Mouse (Mus musculus) megakaryocyte, adult 5-6 weeks (primary cell): ENCODE data around the gene Trappc3. TPM values are rescaled to one million over a fixed set of nuclear protein-coding genes. Genes with fewer than 3 reads are reported as not detected.

Experiments
- ATAC-seq: 2 replicates; pipeline ENCODE4 v1.8.0; 2016; ENCODE audit warnings: mild to moderate bottlenecking, inconsistent platforms; ENCODE audit not compliant: poor library complexity, severe bottlenecking
- total RNA-seq, 2 experiments: library from RNA; stranded (forward) in 1 of 2; stranded (reverse) in 1 of 2; fragments of 153-499, 151-499 nt in 1 of 2; fragments of 221-1000, 200-1000 nt in 1 of 2; gene quantifications; 2 replicates each; pipeline versions ENCODE4 v1.2.3 to v1.2.4; 2015 to 2017

Trappc3 gene
- total RNA-seq, 2 experiments from 2014 or later: 40.9 to 58.6 TPM

DNA sequence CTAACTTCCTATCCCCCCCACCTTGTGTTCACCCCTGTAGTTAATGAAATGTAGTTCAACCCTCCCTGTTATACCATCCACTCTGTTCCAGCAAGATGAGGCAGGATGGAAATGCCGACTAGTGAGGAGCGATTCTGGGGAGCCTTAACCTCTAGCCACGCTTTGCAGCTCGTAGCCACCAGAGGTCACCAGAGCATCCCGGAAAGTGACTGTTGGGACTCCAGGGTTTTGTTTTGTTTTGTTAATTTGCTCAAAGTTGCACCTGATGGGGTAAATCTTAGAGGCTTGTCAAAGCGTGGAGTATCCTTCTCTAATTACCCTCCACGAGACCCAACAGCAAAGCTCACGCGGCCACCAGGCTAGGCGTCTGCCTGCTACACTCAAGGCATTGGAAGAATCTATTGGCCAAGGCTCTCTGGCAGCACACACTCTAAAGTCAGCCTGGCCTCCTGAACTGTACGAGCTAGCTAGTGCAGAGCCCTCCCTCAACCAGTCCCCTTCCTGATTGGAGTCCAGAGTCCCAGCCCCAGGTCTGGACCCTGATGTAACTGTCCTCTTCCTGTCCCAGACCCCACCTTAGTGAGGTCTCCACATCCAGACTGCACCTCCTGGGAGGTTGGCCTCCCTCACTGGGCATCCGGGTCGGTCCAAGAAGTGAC, 15.9 kb downstream of the Trappc3 start:
- peak; percentile 78 for ATAC-seq

DNA sequence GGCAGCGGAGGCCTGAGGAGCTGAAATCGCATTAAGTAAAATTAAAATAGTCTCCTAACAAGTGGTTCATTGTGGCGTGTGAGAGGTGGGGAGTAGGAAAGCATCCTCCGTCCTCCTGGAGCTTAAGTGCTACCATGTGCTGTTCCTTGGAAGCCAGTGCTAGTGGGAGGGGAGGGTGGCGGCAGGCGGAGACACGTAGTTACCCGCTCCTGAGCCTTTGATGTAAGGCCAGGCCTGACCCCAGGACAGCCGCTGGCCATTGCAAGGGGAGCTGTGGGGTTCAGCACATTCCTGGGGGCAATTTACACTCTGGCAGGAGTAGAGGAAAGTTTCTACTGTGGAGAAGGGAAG, 16.4 kb downstream of the Trappc3 start:
- ATAC-seq: no peak

DNA sequence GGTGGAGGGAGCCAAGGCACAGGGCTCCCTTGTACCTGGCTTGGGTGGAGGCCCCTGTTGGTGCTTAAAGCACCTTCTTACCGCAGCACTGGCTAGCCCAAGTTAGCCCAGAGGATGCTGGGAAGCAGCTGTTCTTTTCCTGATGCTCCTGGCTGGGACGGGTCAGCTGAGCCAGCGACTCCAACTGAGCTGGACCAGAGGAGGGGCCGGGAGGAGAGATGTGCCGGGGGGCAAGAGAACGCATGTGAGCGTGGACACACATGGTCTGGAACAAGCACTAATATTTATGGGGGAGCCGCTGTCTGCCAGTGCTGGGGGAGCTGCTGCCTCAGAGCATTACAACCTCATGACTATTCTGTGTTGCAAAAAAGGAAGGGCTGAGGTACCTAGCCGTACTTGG, 16.8 kb downstream of the Trappc3 start:
- ATAC-seq: no peak

DNA sequence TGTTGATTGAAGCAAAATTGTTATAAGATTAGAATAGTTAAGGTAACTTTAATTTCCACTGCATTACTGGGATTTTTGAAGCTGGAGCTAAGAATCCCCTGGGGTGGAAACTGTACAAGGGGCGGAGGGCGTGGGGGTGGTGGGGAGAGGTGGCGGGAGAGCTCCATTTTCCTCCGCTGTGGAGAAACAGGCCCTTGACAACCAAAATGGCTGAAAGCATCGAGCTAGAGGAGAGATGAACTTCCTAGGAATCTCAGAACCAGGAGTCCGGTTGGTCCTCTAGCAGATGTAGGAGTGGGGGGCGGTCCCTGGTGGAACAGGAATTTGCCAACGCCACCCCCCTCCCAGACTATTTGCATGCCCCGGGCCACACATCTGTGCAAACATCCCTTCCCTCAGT, 19.6 kb downstream of the Trappc3 start:
- no peak for ATAC-seq

DNA sequence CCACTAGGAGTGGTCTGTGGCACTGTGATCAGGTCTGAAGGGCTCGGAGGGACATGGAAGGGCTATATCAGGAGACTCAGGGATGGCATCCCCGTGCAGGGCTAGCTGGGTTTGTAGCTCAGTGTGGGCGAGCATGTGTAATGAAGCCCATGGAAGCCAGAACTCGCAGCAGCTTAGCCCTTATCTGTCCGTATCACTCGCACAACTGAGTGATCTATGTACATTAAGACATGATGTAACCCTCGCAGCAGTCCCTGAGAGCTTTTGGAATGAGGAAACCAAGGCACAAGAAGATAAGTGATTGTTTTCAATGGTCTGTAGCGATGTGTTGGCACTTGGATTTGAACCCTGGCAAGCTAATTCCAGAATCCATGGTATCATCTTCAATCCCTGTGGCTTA, 21.5 kb downstream of the Trappc3 start:
- no peak for ATAC-seq

DNA sequence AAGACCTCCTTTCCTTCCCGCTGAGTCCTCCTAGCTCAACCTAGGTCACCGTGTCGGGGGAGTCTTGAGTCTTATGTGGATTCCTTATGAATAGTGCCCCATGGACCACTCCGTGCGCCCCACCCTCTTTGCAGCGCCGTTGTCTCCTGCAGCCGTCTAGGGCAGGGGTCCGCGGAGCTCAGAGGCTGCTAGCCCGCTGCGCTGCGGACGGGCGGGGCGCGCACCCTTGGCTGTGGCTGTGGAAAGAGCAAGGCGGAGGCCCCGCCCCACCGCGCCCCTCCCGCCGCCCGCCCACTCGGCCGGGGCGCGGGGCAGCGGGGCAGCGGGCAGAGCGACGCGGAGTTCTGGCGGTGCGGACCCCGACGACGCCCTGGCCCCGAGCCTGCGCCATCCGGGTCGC, 24.4 kb downstream of the Trappc3 start, which contains the start of gene Col8a2:
Gene Col8a2, plus strand, starts transcription at position 302 of the 400 bp plus-strand sequence.
- ATAC-seq: no peak

DNA sequence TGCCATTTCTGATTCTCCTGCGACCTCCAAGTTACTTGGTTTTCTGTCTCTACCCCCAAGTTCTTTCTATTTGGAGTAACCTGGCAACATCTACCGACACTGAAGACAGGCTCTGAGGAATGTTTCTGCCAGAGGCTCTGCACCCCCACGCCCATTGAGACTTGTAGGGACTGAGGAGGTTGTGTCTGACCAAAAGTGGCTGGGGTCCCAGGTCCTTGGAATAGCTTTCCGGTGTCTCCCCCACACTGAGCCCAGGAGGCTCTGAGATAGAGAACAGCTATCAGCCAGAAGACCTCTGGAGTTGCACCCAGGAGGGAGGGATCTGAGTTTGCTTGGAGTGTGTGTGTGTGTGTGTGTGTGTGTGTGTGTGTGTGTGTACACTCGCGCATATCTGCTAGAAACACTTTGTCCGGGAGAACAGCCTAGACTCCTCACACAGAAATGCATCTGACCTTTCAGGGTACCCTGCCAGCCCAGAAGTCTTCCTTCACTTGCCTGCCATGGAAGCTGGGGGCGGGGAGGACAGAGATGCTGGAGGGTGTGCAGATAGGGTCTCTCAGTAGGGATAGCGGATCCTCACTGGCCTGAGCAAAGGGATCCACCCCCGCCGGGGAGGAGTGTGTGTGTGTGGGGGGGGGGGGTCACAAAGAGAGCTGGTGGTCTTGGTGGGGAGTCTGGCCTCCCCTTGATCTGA, 25.3 kb downstream of the Trappc3 start:
- ATAC-seq: no peak

DNA sequence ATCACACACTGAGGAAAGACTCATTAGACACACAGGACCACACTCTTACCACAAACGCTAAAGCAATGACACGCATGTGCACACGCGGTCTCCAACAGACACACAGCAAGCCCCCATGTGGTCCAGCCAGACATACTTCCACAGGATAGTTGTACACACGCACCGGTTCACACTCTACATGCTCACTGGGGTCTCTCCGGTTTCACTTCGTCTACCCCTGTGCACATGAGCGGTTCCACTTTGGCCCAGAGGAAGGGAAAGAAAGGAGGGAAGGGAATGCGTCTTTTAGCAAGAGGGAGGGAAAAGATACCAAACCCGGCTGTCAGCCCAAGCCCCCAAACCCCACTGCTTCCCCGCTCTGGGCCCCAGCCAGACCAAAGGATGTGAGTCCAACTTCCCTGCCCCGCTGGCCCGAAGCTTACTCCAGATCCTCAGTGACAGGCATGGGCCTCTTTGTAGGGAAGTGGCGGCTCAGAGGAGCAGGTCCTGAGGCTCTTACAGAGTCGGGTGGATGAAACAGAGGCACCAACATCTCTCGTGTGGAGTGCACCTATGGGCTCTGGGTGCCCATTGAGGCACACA, 26.1 kb downstream of the Trappc3 start:
- no peak for ATAC-seq

DNA sequence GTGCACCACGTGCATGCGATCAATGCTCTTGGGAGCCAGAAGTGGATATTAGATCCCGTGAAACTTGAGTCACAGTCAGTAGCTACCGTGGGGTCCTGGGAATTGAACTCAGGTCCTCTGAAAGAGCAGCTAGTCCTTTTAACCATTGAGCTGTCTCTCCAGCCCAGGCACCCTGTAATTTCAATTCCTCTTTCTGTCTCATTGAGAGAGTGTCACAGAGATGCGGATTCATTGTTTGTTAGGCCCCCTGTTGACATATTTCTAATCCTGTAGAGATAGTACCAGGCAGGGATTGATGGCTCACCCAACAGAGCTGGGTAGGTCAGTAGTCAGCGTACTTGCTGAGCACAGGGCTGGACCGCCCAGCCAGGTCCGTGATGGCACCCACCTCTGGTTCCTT, 28.2 kb downstream of the Trappc3 start:
- ATAC-seq: no peak

DNA sequence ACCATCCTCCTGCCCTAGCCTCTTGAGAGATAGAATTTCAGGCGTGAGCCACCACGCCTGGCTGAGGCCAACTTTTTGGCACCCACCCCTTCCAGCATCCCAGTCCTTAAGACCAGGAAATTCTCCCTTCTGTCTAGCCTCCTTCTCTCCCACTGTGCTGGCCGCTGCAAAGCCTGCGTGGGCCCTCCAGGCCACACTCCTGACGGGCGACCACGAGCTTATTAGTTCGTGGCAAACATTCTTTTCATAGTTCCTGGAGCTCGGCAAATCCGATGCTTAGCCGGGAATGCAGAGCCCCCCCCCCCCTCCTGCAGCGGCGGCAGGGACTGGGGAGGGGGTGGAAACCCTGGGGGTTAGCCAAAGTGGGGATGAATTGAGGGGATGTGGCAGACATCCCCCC, 29.1 kb downstream of the Trappc3 start:
- ATAC-seq: no peak

DNA sequence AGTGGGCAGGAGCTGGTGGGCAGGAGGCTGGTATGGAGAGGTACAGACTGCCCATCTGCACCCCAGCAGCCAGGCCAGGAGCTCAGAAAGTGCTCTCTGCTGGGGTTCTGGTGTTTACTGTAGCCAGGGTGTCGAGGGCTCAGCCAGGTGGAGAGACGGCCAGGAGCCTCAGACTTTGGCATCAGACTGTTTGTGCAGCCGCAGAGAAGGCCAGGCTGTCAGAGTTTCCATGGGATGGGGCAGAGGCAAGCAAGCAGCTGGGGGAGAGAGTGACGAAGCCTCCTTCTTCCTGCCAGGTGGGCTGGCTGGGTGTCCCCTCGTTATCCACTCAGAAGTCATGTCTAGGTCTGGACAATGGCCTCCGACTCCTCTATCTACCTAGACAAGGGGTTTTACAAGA, 33.0 kb downstream of the Trappc3 start:
- ATAC-seq: no peak

DNA sequence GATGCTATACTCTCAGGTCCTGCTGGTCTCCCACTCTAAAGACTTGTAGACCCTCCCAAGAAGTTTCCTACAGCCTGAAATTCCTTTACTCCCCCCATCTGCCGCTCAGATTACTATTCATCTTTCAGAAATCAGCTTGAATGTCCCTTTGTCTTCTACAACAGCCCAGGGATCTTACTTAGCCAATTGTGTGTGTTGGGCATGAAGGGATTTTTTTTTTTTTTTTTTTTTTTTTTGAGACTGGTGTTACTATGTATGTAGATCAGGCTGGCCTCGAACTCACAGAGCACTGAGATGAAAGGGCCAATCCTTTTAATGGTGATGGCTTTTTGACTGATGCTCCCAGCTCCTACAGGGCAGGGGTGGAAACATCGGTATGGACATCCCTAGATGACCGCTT, 33.8 kb downstream of the Trappc3 start:
- no peak for ATAC-seq

DNA sequence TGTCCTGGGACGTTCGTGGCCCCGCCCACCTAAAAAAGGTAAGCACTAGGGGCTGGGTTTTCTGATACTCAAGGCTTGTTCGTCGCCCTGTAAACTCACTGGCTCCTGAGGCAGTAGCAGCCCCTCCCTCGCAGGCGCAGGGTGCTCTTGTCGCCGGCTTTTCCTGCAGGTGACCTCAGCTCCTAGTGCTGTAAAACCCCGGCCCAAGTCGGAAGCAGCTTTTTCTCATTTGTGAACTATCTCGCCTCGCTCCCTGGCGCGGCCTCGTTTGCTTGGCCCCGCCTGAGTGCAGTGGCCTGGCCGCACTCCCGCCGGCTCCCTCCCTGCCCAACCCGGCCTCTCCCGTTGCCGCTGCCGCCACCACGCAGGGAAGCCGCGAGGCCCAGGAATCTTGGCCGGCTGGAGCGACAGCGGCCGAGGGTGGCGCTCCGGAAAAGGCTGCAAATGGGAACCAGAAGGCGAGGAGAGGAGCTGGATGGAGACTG, 34.5 kb downstream of the Trappc3 start:
- peak; percentile 34 for ATAC-seq

DNA sequence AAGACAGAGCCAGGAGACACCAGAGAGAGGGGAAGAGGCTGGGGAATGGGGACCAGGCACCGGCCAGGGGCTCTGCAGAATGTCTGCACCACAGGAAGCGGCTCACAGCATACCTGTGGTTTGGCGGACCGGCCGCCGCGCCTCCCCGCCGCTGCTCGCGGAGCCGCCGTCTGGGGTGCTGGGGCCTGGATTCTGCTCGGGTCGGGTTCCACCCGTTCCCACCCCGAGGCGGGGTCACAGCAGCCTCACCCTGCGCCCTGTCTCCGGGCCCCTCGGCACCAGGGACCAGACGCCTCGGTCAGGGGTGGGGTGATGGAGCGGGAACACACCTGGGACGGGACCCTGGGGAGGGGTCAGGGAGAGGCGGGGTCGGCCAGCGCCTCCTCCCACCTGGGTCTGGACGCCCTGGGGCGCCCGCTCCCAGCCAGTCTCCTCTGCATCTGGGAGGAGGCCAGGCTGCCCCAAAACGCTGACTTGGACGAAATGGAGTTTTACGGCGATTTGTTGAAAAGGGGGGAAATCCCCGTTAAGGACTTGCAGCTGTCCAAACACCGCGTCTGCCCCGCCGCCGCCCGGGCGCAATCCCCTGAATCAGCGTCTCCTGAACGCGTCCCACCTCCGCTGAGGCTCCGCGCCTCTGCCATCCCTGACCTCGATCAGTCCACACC, 38.9 kb downstream of the Trappc3 start:
- no peak for ATAC-seq

DNA sequence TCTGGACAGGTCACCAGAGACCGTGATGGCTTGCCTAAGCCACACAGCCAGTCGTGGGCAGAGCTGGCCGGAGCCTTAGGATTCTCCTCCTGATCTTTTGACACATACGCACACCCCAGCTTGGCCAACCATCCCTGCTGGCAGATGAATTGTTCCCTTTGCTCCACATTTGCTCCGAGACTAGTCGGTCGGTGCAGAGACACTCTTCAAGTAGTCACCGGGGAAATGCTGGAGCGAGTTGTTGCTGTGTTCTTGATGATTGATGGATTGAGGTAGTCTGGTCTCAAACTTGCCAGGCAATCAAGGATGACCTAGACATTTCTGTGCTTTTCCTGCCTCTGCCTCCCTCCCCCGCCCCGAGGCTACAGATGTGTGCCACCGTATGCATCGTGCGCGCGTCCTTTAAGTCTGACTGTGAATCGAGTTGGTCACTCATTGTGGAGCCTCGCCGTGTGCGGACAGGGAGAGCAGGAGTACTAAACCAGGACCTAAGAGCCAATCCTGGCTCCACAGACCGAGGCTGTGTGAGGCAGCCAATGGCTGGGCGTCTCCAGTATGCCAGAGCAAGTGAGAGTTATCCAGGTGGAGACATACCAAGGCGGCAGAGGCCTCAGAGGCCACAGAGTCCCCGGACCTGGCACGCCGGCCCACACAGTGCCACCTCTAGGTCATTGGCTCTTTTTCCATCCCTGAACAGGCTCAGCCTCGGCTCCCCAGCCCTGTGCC, 39.6 kb downstream of the Trappc3 start:
- no peak for ATAC-seq

DNA sequence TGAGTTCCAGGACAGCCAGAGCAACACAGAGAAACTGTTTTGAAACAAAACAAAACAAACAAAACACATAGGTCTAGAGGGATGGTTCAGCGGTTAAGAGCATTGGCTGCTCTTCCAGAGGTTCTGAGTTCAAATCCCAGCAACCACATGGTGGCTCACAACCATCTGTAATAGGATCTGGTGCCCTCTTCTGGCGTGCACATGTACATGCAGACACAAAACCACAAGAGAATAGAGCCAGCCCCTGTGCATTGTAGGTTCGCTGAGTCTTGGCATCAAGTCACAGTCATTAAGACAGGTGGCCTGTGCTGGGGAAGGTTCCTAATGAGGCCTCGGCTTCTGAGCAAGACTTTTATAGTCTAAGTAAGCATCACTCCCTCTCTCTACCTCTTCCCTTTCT, 41.8 kb downstream of the Trappc3 start:
- ATAC-seq: no peak

DNA sequence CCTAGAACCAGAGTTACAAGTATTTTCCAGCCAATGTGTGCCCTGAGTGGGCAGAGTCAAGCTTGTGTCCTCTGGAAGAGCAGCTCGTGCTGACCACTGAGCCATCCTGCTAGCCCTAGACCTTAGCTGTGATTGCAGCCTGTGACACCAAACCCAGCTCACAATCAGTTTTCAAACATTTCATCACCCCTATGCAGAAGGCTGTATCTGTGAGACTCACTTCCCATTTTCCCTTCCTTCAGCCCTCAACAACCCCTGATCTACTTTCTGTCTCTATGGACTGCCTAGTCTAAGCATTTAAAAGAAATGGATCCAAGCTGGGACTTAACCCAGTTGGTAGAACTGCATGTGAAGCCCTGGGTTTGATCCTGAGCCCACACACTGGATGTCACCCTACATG, 43.3 kb downstream of the Trappc3 start:
- peak; percentile 55 for ATAC-seq

DNA sequence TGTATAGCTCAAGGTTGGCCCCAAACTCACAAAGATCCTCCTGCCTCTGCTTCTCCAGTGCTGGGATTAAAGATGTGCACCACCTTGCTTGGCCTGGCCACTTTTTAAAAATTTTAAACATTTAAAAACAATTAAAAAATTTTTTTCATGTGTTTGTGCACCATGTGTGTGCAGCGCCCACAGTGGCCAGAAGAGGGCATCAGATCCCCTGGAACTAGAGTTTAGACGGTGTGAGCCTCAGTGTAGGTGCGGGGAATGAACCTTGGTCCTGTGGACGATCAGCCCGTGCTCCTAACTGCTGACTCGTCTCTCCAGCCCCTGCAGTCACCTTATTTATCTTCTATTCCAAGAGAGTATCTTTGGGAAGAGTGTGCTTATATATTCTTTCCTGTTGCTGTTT, 43.9 kb downstream of the Trappc3 start:
- ATAC-seq: no peak

DNA sequence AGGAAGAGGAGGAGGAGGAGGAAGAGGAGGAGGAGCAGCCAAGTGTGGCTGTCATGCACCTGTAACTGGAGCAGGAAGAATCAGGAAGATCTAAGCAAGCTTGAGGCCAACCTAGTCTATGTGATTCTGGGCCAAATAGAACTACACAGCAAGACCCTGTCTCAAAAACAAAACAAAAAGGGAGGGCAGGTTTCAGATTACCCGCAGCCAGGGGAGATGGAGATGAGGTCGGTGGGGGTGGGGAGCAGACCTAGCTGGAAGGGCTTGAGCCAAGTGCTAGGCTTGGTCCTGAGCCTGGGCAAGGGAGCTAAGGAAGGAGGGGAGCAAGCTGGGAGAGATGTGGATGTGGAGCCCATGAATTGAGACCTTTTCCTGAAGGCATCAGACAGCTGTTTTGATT, 44.7 kb downstream of the Trappc3 start:
- no peak for ATAC-seq

DNA sequence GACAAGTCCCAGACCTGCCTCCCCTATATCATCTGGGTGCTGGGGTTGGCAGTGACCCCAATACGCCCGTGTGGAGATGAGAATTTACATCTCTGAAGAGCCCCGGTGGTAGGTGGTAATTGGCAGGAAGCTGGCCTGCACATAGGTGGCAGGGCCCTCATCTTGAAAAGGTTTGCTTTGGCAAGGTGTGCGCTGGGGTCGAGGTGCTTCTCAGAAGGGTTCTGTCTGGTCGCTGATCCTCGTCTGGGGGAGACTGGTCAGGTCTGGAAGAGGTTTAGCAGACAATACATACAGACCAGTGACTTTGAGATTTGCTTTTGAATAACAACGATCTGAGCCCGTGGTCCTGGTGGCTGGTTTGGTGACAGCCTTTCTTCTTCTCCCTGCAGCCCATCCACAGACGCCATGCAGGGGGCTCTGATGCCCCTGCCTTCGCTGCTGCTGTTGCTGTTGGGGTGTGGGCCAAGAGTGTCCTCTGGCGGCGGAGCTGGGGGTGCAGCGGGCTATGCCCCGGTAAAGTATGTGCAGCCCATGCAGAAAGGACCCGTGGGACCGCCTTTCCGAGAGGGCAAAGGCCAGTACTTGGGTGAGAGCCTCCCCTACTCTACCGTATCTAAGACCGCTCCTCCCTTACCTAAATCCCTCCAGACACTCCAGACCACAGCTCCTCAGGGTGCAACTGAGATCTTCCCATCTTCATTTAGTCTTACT, 47.2 kb downstream of the Trappc3 start:
- ATAC-seq: no peak; the same call in 1 of the 2 replicates
